Mouse (Mus musculus) neural tube, embryonic 14.5 days (tissue): ENCODE measurements at regions not wholly inside any gene's neighbourhood (a gene's known extent, or its start where the extent isn't known, plus 50 kb on each side); places are given as distances from the start of the nearest gene placed in this dataset.

Experiments used
- ATAC-seq: fragments of 200-750 bp; cut with Nextera tagmentation; 2 replicates; pipeline ENCODE4 v1.8.0; 2017; ENCODE audit warnings: low read depth, mild to moderate bottlenecking, moderate TSS enrichment, moderate library complexity
- H3K27ac ChIP-seq: fragments of 300-500 bp; sonication (generic); 2 replicates; pipeline ENCODE4 v1.5.1; 2014; ENCODE audit warnings: low read depth, mild to moderate bottlenecking, control low read depth, low read length, moderate library complexity, mixed read lengths
- H3K27me3 ChIP-seq: fragments of 300-500 bp; sonication (generic); 2 replicates; pipeline ENCODE4 v1.6.1; 2014; ENCODE audit warnings: low read length; ENCODE audit not compliant: control insufficient read depth, insufficient read depth
- H3K36me3 ChIP-seq: fragments of 300-500 bp; sonication (generic); 2 replicates; pipeline ENCODE4 v1.6.1; 2014; ENCODE audit warnings: low read length, mixed read lengths; ENCODE audit not compliant: control insufficient read depth, insufficient read depth
- H3K4me1 ChIP-seq: fragments of 300-500 bp; sonication (generic); 2 replicates; pipeline ENCODE4 v1.6.1; 2014; ENCODE audit warnings: low read length; ENCODE audit not compliant: control insufficient read depth, insufficient read depth
- H3K4me2 ChIP-seq: fragments of 300-500 bp; sonication (generic); 2 replicates; pipeline ENCODE4 v1.6.1; 2014; ENCODE audit warnings: mild to moderate bottlenecking, low read depth, low read length, control low read depth
- H3K4me3 ChIP-seq: fragments of 300-500 bp; sonication (generic); 2 replicates; pipeline ENCODE4 v1.5.1; 2014; ENCODE audit warnings: low read depth, low read length, control low read depth, mixed read lengths
- H3K9ac ChIP-seq: fragments of 300-500 bp; sonication (generic); replicated peaks from 2 replicates; pipeline ENCODE4 v1.6.1; 2014; ENCODE audit warnings: low read depth, mild to moderate bottlenecking, control low read depth, low read length, mixed read lengths
- H3K9me3 ChIP-seq: fragments of 300-500 bp; sonication (generic); 2 replicates; pipeline ENCODE4 v1.6.1; 2016; ENCODE audit warnings: low read length; ENCODE audit not compliant: control insufficient read depth
- WGBS: fragments of 180-500 bp; shearing (Covaris S2); extraction: QIAGEN DNeasy Blood & Tissue Kit; methylation state at CpG from one replicate; pipeline ENCODE4 v1.1.7; 2014; 5-methylcytosine and 5-hydroxymethylcytosine counted together

DNA sequence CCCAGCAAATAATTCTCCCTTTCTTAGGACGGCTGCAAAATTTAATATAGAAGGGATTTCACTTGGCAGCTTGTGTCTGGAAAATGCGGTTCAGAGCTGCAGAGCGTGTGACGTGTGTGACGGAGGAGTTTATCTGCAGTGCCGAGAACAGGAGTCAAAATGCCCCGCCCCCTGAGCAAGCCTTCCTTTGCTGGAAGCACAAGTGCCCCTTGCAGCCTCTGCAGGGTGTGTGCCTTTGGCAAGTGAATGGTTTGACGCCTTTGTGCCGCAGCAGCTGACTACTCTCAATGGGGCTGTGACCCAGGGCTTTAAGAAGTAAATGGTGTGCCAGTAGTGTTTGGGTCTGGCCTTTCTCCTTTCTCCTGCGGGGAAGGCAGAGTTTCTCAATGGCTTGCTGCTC is 185.0 kb downstream of the Med10 start:
- 7% methylated on average over 10 of the region's 10 CpGs for WGBS
- H3K9me3 ChIP-seq: no peaks in the 10 kb centered on the region
- H3K27ac ChIP-seq: peak overlapping the region; percentile 71
- H3K4me2 ChIP-seq: 0 out of 2 replicates have a peak overlapping the region, but pooled peaks have one; percentile 12
- ATAC-seq: peak; percentile 68
- H3K9ac ChIP-seq: 0 out of 2 replicates have a peak overlapping the region, but pooled peaks have one; percentile 2
- no peak overlapping the region for H3K4me3 ChIP-seq
- no peaks in the 10 kb centered on the region for H3K27me3 ChIP-seq
- peaks cover 14% of the 10 kb centered on the region for H3K4me1 ChIP-seq
- no peaks in the 10 kb centered on the region for H3K36me3 ChIP-seq

DNA sequence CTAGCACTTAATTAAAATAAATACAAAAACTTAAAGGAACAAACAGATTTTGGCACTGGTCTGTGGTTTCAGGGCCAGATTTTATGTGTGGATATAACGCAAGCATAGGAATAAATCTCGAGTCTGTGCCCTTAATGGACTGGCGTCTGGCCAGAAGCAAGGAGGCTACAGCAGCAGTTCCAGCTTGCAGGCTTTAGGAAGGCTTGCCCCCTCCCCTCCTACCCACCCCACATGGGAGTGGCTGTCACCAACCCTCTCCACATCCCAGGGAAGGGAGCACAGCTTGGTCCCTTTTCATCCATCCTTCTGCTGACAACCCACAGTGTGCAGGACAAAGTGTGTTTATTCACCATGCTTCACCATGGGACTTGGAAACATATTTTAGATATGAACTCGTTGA is 186.1 kb downstream of the Med10 start:
- Histone ChIP-seq H3K9ac (no peak overlapping the region), H3K9me3 (no peaks in the 10 kb centered on the region), H3K27ac (no peak overlapping the region), H3K4me2 (no peak overlapping the region), H3K27me3 (no peaks in the 10 kb centered on the region), H3K4me3 (no peak overlapping the region), H3K4me1 (peaks cover 14% of the 10 kb centered on the region), H3K36me3 (no peaks in the 10 kb centered on the region)
- ATAC-seq: peak; percentile 32; the same call in 1 of the 2 replicates
- WGBS: 25% methylated on average over 4 of the region's 4 CpGs

DNA sequence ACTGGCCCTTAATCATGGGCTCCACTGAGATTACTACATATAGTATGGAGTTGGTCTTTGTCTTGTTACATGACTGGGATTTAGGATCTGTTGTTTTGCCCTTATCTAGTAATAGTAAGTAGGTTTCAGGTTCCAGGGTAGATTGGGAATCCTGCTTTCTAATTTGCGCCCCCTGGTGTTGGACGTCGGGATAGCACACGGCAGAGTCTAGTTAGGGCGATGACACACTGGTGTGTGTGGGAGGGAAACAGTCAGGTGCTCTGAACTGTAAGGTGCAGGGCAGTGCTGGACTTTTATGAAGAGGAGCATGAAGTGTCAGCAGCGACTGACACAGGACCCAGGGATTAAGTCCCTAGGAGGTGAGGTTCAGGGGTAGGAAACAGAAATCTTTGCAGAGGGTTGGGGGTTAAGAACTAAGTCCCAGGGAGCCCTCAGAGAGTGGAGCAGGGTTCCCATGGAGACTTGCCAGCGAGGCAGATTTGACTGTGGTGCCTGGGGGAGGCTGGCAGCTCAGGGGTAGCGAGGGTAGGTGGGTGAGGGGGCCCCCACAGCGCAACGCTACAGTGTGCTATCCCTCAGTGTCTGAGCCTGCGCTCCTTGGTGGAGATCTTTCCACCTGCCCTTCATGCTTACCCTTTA is 189.2 kb downstream of the Med10 start:
- no peaks in the 10 kb centered on the region for H3K27me3 ChIP-seq
- H3K9ac ChIP-seq: 0 out of 2 replicates have a peak overlapping the region, but pooled peaks have one; percentile 2
- no peak overlapping the region for H3K4me3 ChIP-seq
- peak overlapping the region; percentile 22; the same call in 1 of the 2 replicates for H3K27ac ChIP-seq
- peak overlapping the region; percentile 8; the same call in 1 of the 2 replicates for H3K4me2 ChIP-seq
- ATAC-seq: peak; percentile 8; the same call in 1 of the 2 replicates
- H3K4me1 ChIP-seq: peaks cover 14% of the 10 kb centered on the region
- H3K36me3 ChIP-seq: no peaks in the 10 kb centered on the region
- WGBS: 28% methylated on average over 11 of the region's 11 CpGs
- H3K9me3 ChIP-seq: no peaks in the 10 kb centered on the region

GRCm38 (mm10) chr13:69991892-69992261 is 189.7 kb downstream of the Med10 start:
- Histone ChIP-seq H3K9ac (0 out of 2 replicates have a peak overlapping the region, but pooled peaks have one; percentile 2), H3K4me1 (peaks cover 14% of the 10 kb centered on the region), H3K27me3 (no peaks in the 10 kb centered on the region), H3K27ac (peak overlapping the region; percentile 22; the same call in 1 of the 2 replicates), H3K36me3 (no peaks in the 10 kb centered on the region), H3K4me2 (peak overlapping the region; percentile 8; the same call in 1 of the 2 replicates), H3K9me3 (no peaks in the 10 kb centered on the region), H3K4me3 (no peak overlapping the region)
- 33% methylated on average over 14 of the region's 14 CpGs for WGBS
- no peak for ATAC-seq

GRCm38 (mm10) chr13:70003591-70003990 is 201.4 kb downstream of the Med10 start:
- Histone ChIP-seq H3K4me1 (no peaks in the 10 kb centered on the region), H3K27ac (no peak overlapping the region), H3K9me3 (no peaks in the 10 kb centered on the region), H3K27me3 (no peaks in the 10 kb centered on the region), H3K4me3 (no peak overlapping the region), H3K36me3 (no peaks in the 10 kb centered on the region), H3K9ac (no peak overlapping the region), H3K4me2 (no peak overlapping the region)
- WGBS: 79% methylated on average over 15 of the region's 15 CpGs
- ATAC-seq: peak; percentile 11; the same call in 1 of the 2 replicates

GRCm38 (mm10) chr13:70012123-70012522 is 209.9 kb downstream of the Med10 start:
- no peaks in the 10 kb centered on the region for H3K36me3 ChIP-seq
- no peak overlapping the region for H3K4me3 ChIP-seq
- no peaks in the 10 kb centered on the region for H3K27me3 ChIP-seq
- no peak overlapping the region for H3K4me2 ChIP-seq
- 39% methylated on average over 3 of the region's 3 CpGs for WGBS
- no peaks in the 10 kb centered on the region for H3K9me3 ChIP-seq
- H3K27ac ChIP-seq: no peak overlapping the region
- no peak overlapping the region for H3K9ac ChIP-seq
- peak; percentile 44; the same call in 1 of the 2 replicates for ATAC-seq
- no peaks in the 10 kb centered on the region for H3K4me1 ChIP-seq

DNA sequence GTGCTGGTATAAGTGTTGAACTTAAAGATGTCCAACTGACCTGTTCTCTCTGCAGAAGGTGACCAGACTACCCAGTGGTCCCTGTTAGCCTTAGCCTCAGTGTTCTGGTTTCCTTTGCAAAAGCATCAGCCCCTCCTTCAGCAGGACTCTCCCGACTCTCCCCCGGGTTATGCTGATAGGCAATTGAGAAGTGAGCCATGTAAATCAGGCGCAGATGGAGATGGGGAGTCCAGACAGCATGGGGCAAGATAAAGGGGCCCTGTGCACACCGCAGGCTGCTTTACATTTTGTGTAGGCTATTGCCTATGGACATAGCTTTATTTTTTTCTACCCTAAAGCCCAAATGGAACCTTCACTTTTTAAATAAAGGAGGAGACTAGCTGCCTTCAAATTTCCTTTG is 213.0 kb downstream of the Med10 start:
- Histone ChIP-seq H3K9me3 (no peaks in the 10 kb centered on the region), H3K4me2 (no peak overlapping the region), H3K36me3 (no peaks in the 10 kb centered on the region), H3K27me3 (no peaks in the 10 kb centered on the region), H3K4me3 (no peak overlapping the region), H3K9ac (no peak overlapping the region), H3K27ac (no peak overlapping the region), H3K4me1 (no peaks in the 10 kb centered on the region)
- ATAC-seq: no peak
- 28% methylated on average over 4 of the region's 4 CpGs for WGBS

DNA sequence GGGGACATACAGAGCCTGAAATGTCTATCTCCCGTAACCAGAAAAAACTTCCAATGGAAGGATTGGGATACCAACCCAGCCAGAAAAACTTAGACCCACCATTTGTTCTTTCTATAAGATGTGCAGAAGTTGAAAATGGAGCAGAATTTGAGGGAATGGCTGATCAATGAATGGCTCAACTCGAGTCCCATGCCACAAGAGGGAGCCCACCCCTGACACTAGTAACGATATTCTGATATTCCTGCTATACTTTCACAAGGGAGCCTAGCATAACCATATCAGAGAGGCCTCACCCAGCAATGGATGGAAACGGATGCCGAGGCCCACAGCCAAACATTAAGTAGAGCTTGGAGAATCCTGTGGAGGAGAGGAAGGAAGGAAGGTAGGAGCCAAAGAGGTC is 215.3 kb downstream of the Med10 start:
- Histone ChIP-seq H3K9me3 (no peaks in the 10 kb centered on the region), H3K4me2 (no peak overlapping the region), H3K9ac (no peak overlapping the region), H3K27ac (no peak overlapping the region), H3K4me3 (no peak overlapping the region), H3K27me3 (no peaks in the 10 kb centered on the region), H3K36me3 (no peaks in the 10 kb centered on the region), H3K4me1 (no peaks in the 10 kb centered on the region)
- no peak for ATAC-seq
- WGBS: 81% methylated on average over 5 of the region's 5 CpGs

DNA sequence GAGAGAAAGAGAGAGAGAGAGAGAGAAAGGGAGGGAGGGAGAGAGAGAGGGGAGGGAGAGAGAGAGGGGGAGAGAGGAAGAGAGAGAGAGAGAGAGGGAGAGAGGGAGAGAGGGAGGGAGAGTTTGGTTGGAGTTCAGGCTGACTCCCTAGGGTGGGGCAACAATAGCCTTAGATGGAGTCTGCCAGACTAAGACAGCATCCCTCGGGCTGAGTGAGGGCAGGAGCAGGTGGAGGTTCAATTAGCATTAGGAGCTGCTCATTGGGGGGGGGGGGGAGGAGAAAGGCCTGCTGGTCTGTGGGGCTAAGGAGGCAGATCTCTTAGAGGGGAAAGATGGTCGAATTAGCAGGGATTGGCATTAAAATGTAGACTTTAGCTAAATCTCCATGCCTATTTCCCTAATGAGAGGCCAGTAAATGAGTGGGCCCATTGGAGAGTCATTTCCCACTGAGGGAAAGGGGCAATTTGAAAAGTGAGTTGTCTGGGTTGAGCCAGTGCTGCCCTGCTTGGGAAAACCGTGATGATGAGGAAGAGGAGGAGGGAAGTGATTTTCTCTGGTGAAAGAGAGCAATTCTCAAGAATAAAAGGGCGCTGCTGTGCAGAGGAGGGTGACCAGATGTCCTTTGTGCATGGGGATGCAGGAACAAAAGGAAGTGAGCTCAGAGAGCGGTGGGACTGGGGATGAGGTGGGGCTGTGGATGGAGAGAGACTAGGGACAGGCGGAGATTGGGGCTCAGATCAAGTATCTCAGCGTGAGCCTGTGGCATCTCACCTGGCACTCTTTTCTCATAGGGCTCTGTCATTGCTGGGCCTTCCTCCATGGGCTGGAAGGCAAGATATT is 218.0 kb downstream of the Med10 start:
- WGBS: 14% methylated on average over 7 of the region's 7 CpGs
- peak; percentile 60; the same call in 1 of the 2 replicates for ATAC-seq

More for the DNA sequence above, 218.0 kb downstream of the Med10 start:
- Histone ChIP-seq H3K27me3 (no peaks in the 10 kb centered on the region), H3K9me3 (no peaks in the 10 kb centered on the region), H3K4me1 (no peaks in the 10 kb centered on the region), H3K27ac (no peak overlapping the region), H3K4me2 (no peak overlapping the region), H3K36me3 (no peaks in the 10 kb centered on the region), H3K9ac (no peak overlapping the region), H3K4me3 (no peak overlapping the region)
